Mouse (Mus musculus) lung, postnatal 0 days (tissue): ENCODE data around the gene Notum. TPM values are rescaled to one million over a fixed set of nuclear protein-coding genes. Genes with fewer than 3 reads are reported as not detected.
A peak's percentile ranks its signal among the peaks of the same experiment; 100 is the strongest.
"Not testable (repeated sequence)": the region's sequence is repeated elsewhere in the genome, so short reads cannot be mapped to it uniquely, and the experiment has no call there.

Source experiments
- ATAC-seq: fragments of 200-750 bp; cut with Nextera tagmentation; 2 replicates; pipeline ENCODE4 v1.8.0; 2017; ENCODE audit warnings: moderate library complexity
- DNase-seq: peaks from one replicate; pipeline ENCODE4 v3.0.0-alpha.2; 2016; ENCODE audit warnings: low spot score
- H3K27ac ChIP-seq: fragments of 300-500 bp; sonication (generic); 2 replicates; pipeline ENCODE4 v1.5.1; 2014; ENCODE audit warnings: antibody characterized with exemption, mild to moderate bottlenecking, low read length, mixed read lengths
- H3K27me3 ChIP-seq: fragments of 300-500 bp; sonication (generic); replicated peaks from 2 replicates; pipeline ENCODE4 v1.6.1; 2014; ENCODE audit warnings: low read length, mixed read lengths; ENCODE audit not compliant: insufficient read depth
- H3K36me3 ChIP-seq: fragments of 300-500 bp; sonication (generic); 2 replicates; pipeline ENCODE4 v1.6.1; 2014; ENCODE audit warnings: low read length, mixed read lengths; ENCODE audit not compliant: insufficient read depth
- H3K4me1 ChIP-seq: fragments of 300-500 bp; sonication (generic); 2 replicates; pipeline ENCODE4 v1.6.1; 2014; ENCODE audit warnings: antibody characterized with exemption, low read depth, low read length, mixed read lengths; ENCODE audit not compliant: insufficient read depth
- H3K4me2 ChIP-seq: fragments of 300-500 bp; sonication (generic); replicated peaks from 2 replicates; pipeline ENCODE4 v1.6.1; 2014; ENCODE audit warnings: low read depth, mild to moderate bottlenecking, low read length, moderate library complexity, mixed read lengths
- H3K4me3 ChIP-seq: fragments of 300-500 bp; sonication (generic); 2 replicates; pipeline ENCODE4 v1.5.1; 2014; ENCODE audit warnings: low read depth, low read length
- H3K9ac ChIP-seq: fragments of 300-500 bp; sonication (generic); replicated peaks from 2 replicates; pipeline ENCODE4 v1.6.1; 2014; ENCODE audit warnings: low read depth, mild to moderate bottlenecking
- H3K9me3 ChIP-seq: fragments of 300-500 bp; sonication (generic); 2 replicates; pipeline ENCODE4 v1.6.1; 2016; ENCODE audit warnings: low read length, mixed read lengths
- CTCF ChIP-seq: IDR thresholded peaks from 2 replicates; pipeline ENCODE4 v1.5.1; 2016; ENCODE audit warnings: antibody characterized with exemption, mild to moderate bottlenecking
- EP300 ChIP-seq: IDR thresholded peaks from 2 replicates; pipeline ENCODE4 v1.6.1; 2016; ENCODE audit warnings: antibody characterized with exemption, mild to moderate bottlenecking, control low read depth
- WGBS: fragments of 180-500 bp; shearing (Covaris S2); extraction: QIAGEN DNeasy Blood & Tissue Kit; methylation state at CpG from one replicate; pipeline ENCODE4 v1.1.7; 2014; 5-methylcytosine and 5-hydroxymethylcytosine counted together
- polyA plus RNA-seq: library from polyadenylated mRNA; unstranded; fragments of >200 nt; fragmentation: Nextera tagmentation; extraction: Ambion mirVana; gene quantifications from 2 replicates; pipeline ENCODE4 v1.2.1, GENCODE M21; 2015

Gene Notum
- polyA plus RNA-seq, 1 experiment from 2014 or later: 8.5 TPM

DNA sequence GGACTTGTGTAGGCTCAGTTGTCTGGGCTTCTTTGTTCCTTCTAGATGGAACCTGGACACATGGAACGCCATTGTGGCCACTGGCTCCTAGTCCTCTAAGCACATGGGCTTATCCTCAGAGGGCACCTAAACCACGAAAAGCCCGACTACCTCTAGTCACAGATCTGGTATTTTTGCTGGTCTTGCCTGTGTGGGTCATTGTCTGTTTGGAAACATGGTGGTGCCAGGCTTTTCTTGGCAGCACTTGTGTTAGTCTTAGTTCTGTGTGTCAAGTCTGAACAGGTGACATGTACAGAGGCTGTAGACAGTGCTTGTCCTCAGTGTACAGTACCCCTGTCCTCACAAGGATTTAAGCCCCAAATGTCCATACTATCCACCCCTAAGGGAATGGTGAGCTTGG, 22.6 kb upstream of the Notum start:
- ATAC-seq (no peak), DNase-seq (no peak)
- Histone ChIP-seq H3K4me3 (no peak overlapping the region), H3K9me3 (no peaks in the 10 kb centered on the region), H3K4me1 (peaks cover 10% of the 10 kb centered on the region), H3K9ac (no peak overlapping the region), H3K36me3 (peaks cover 21% of the 10 kb centered on the region; the same call in 1 of the 2 replicates), H3K4me2 (no peak overlapping the region), H3K27me3 (no peaks in the 10 kb centered on the region), H3K27ac (peak overlapping the region; percentile 78; the same call in 1 of the 2 replicates)
- WGBS: 93% methylated on average over 3 of the region's 3 CpGs
- TF ChIP-seq EP300 (no peak), CTCF (no peak)

DNA sequence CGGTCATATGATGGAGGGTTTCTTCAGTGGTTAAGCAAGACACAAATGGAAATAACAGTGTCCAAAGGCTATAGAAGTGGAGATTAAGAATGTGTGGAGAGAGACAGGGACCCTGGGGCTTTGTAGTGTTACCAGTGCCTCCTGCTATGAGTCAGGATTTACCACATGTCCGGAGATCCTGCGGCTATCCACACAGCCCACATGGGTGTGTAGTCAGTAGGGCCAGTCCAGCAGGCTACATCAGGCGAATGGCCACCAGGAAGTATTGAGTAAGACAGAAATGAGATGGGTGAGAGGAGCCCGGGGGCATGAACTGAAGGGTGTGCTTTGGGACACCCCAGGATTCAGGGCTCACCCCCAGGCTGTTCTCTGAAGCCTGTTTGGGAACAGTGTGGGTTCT, 21.7 kb upstream of the Notum start:
- ATAC-seq: no peak
- peaks cover 17% of the 10 kb centered on the region; the same call in 1 of the 2 replicates for H3K36me3 ChIP-seq
- no peaks in the 10 kb centered on the region for H3K9me3 ChIP-seq
- no peak for TF ChIP-seq CTCF
- no peak for TF ChIP-seq EP300
- WGBS: 83% methylated on average over 5 of the region's 5 CpGs
- H3K4me3 ChIP-seq: no peak overlapping the region
- DNase-seq: no peak
- no peaks in the 10 kb centered on the region for H3K27me3 ChIP-seq
- no peak overlapping the region for H3K27ac ChIP-seq
- H3K4me2 ChIP-seq: no peak overlapping the region
- H3K9ac ChIP-seq: no peak overlapping the region
- H3K4me1 ChIP-seq: peaks cover 10% of the 10 kb centered on the region

DNA sequence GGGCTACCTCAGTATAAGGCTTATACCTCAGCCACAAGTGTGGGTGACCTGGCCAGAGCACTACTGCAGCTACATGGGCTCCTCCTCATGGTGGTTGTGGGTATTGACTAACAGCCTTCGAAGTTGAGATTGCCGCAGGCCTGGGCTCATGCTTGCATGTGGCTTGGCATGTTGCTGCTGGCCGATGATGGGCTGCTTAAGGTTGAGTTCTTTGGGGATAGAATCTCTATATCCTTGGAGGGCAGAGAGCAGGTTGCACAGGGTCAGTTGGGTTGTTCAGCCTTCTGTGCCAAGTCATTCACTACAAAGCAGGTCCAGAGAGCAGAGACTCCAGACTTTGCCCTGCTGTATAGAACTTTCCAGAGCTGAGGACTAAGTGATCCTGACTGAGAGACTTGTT, 18.9 kb upstream of the Notum start:
- Histone ChIP-seq H3K9ac (no peak overlapping the region), H3K27ac (no peak overlapping the region)
- peak; percentile 52 for DNase-seq

DNA sequence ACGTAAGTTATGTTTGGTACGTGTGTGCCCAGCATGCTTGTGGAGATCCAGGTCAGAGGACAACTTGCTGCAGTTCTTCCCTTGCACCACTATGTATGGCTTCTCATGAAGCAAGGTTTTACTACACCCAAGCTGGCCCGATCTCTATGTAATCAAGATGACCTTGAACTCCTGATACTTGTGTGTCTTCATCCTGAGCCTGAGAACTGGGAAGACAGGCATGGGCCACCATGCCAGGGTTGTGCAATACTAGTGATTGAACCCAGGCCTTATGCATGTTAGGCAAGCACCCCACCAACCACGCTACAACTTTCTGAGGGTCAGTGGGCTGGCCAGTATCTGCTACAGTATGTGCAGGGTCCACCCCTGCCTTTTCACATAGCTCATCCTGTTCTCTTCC, 16.0 kb upstream of the Notum start:
- no peak overlapping the region for H3K4me2 ChIP-seq
- peaks cover 6% of the 10 kb centered on the region for H3K4me1 ChIP-seq
- no peaks in the 10 kb centered on the region for H3K27me3 ChIP-seq
- no peak overlapping the region for H3K9ac ChIP-seq
- no peak overlapping the region for H3K4me3 ChIP-seq
- H3K9me3 ChIP-seq: no peaks in the 10 kb centered on the region
- peaks cover 9% of the 10 kb centered on the region; the same call in 1 of the 2 replicates for H3K36me3 ChIP-seq
- TF ChIP-seq CTCF (no peak), EP300 (no peak)
- H3K27ac ChIP-seq: no peak overlapping the region
- 84% methylated on average over 4 of the region's 4 CpGs for WGBS
- ATAC-seq: no peak
- no peak for DNase-seq

More for the DNA sequence above, 18.9 kb upstream of the Notum start:
- H3K4me2 ChIP-seq: no peak overlapping the region
- peaks cover 9% of the 10 kb centered on the region; the same call in 1 of the 2 replicates for H3K36me3 ChIP-seq
- H3K4me1 ChIP-seq: no peaks in the 10 kb centered on the region; the same call in 1 of the 2 replicates
- WGBS: 68% methylated on average over 3 of the region's 3 CpGs
- H3K4me3 ChIP-seq: no peak overlapping the region
- no peaks in the 10 kb centered on the region for H3K9me3 ChIP-seq
- 0 out of 2 replicates have a peak, but pooled peaks have one; percentile 13 for ATAC-seq
- TF ChIP-seq EP300 (no peak), CTCF (peak; percentile 73)
- no peaks in the 10 kb centered on the region for H3K27me3 ChIP-seq

DNA sequence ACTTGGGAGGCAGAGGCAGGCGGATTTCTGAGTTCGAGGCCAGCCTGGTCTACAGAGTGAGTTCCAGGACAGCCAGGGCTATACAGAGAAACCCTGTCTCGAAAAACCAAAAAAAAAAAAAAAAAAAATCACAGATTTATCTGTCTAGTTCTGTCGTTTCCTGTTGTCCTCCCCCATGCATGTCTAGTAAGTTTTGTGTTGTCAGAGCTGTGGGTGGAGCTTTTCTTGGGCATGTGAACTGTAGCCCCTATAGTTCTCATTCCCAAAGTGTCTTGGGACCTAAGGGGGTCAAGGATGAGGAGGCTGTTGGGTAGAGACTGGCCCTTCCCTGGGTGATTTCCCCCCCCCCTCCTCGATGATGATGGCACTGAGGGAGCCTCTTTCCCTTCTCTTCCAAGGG, 14.9 kb upstream of the Notum start:
- not testable (repeated sequence) for H3K27ac ChIP-seq, H3K4me1 ChIP-seq, ATAC-seq, H3K9ac ChIP-seq, H3K36me3 ChIP-seq, H3K27me3 ChIP-seq, H3K9me3 ChIP-seq, H3K4me3 ChIP-seq, DNase-seq, H3K4me2 ChIP-seq
- WGBS: 81% methylated on average over 5 of the region's 5 CpGs

DNA sequence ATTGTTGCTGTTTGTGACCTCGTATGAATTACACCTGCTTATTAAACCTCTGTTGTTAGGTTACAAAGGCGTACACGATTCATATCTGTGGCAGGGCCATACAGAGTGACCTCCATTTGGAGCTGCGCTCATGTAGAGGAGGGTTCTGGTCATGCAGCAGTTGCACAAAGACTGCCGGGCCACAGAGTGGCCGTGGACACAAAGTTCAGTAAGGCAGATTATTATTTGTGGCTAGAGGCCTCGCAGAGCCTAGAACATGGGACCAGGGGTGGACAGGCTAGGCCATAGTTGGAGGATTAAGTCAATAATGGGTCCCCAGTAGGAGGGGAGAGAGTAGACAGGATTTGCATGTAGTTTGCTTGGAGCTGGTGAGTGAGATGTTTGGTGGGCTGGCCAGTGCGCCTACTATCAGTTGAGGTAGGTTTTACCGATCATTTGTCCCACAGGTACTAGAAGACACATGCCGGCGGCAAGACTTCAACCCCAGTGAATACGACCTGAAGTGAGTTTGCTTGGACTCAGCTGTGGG, 12.7 kb upstream of the Notum start:
- WGBS: 26% methylated on average over 12 of the region's 12 CpGs
- Histone ChIP-seq H3K27me3 (no peaks in the 10 kb centered on the region), H3K27ac (peak overlapping the region; percentile 86), H3K4me3 (peak overlapping the region; percentile 79), H3K4me1 (peaks cover 6% of the 10 kb centered on the region), H3K9me3 (no peaks in the 10 kb centered on the region), H3K9ac (peak overlapping the region; percentile 62), H3K36me3 (no peaks in the 10 kb centered on the region), H3K4me2 (peak overlapping the region; percentile 79)
- TF ChIP-seq EP300: no peak
- TF ChIP-seq CTCF: no peak
- DNase-seq (no peak), ATAC-seq (peak; percentile 3; the same call in 1 of the 2 replicates)
